Mouse (Mus musculus): ENCODE results near the gene Rreb1. TPM values are rescaled to one million over a fixed set of nuclear protein-coding genes. Genes with fewer than 3 reads are reported as not detected.

Gene Rreb1
- polyA plus RNA-seq, 1 experiment from 2014 or later: 2.8 TPM

DNA sequence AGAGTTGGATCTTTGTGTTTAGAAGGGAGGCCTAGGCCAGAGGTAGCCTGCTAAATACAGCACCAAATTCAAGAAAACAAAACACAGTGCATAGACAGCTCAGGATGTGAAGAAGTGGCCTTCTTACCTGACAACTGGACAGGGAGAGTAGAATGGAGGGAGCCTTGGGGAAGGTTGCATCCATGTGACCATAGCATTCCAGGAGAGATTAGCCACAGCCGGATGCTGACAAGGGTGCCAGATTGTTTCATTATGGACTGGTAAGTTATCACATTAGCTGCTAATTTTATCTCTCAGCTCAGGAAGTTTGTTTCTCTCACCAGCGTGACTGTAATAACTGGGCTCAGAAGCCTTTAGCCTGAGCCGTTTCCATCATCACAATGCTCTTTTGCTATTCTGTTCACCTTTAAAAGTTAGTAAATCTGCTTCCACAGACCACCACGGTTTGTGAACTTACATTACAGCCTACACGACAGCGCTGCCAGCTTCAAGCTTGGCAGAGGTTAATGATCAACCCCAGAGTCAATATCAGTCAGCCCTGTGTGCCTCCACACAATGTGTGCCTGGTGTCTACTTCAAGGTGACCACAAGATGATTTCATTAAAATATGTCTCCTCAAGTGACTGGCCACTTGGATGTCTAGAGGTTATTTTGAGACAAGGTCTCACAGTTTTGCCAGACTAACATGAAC, 117.5 kb downstream of the Rreb1 start:
- Histone ChIP-seq H3K4me2 (no peak overlapping the region), H3K27me3 (no peaks in the 10 kb centered on the region), H3K36me3 (no peaks in the 10 kb centered on the region), H3K4me1 (replicated peaks) (no peaks in the 10 kb centered on the region), H3K4me3 (no peak overlapping the region), H3K27ac (replicated peaks) (no peak overlapping the region), H3K9me3 (no peaks in the 10 kb centered on the region), H3K9ac (no peak overlapping the region)
- no peak for ATAC-seq (ENCODE audit: low FRiP score, low read depth)
- WGBS: 77% methylated on average over 6 of the region's 6 CpGs

DNA sequence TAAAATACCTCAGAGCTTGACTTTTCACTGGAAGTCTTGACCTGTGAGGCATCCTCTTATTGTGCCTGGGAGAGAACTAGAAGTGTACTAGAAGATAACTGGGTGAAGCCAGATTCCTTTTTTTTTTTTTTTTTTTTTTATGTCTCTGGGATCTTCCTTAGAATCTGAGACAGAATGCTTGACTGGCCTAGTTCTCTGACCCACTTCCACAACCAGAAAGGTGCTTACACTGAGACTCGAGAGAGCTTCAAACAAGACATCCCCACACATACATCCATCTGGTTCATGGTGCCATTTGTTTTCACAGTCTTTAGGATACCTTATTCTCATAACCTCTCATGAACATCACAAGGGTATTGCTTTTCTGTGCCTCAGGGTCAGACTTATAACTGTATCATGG, 118.2 kb downstream of the Rreb1 start:
- Histone ChIP-seq H3K4me2 (no peak overlapping the region), H3K9ac (no peak overlapping the region), H3K4me1 (replicated peaks) (no peaks in the 10 kb centered on the region), H3K36me3 (no peaks in the 10 kb centered on the region), H3K9me3 (no peaks in the 10 kb centered on the region), H3K4me3 (no peak overlapping the region), H3K27me3 (no peaks in the 10 kb centered on the region), H3K27ac (replicated peaks) (no peak overlapping the region)
- no peak for ATAC-seq (ENCODE audit: low FRiP score, low read depth)
- whole genome bisulfite sequencing: 94% methylated on average over 1 of the region's 1 CpGs

DNA sequence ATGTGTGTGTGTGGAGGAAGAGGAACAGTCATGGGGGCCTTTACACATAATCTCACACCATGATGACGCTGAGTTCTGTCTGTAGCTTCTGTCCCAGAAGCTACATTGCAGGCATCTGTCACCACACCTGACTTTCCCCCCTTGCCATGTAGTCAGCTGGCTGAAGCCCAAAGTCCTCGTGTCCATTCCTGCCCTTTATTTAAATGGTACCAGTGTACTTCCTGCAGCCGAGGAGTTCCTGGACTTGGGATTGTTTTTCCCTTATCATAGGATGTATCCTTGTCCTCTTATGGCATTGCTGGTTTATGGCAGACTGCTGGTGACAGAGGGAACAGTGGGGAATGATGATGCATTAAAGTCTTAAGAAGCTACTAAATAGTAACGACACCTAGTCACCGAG, 120.6 kb downstream of the Rreb1 start:
- no peak overlapping the region for H3K9ac ChIP-seq
- H3K4me1 ChIP-seq (replicated peaks): no peaks in the 10 kb centered on the region
- WGBS: 92% methylated on average over 5 of the region's 5 CpGs
- no peaks in the 10 kb centered on the region for H3K36me3 ChIP-seq
- H3K27me3 ChIP-seq: no peaks in the 10 kb centered on the region
- no peaks in the 10 kb centered on the region for H3K9me3 ChIP-seq
- no peak overlapping the region for H3K4me2 ChIP-seq
- no peak for ATAC-seq (ENCODE audit: low FRiP score, low read depth)
- no peak overlapping the region for H3K27ac ChIP-seq (replicated peaks)
- H3K4me3 ChIP-seq: no peak overlapping the region

DNA sequence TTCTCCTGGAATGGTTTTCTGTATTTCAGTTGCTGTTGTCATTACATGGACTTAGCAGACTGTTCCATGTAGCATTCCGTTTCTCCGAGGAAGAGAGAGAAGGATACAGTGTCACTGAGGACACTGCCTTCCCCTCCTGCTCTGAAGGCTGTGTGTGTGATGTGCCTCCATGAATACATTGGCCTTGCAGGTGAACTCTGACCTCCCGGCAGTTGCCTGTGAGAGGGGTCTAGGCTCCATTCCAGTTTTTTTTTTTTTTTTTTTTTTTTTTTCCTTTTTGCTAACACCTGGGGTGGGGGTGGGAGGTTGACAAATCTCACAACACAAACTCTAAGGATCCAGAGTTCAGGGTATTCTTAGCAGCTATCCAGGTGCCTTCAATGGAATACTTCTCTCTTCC, 124.8 kb downstream of the Rreb1 start:
- Histone ChIP-seq H3K9me3 (no peaks in the 10 kb centered on the region), H3K9ac (no peak overlapping the region), H3K4me3 (no peak overlapping the region), H3K4me2 (no peak overlapping the region), H3K36me3 (no peaks in the 10 kb centered on the region), H3K27ac (replicated peaks) (no peak overlapping the region), H3K27me3 (no peaks in the 10 kb centered on the region), H3K4me1 (replicated peaks) (no peaks in the 10 kb centered on the region)
- 91% methylated on average over 3 of the region's 3 CpGs for WGBS
- no peak for ATAC-seq (ENCODE audit: low FRiP score, low read depth)

DNA sequence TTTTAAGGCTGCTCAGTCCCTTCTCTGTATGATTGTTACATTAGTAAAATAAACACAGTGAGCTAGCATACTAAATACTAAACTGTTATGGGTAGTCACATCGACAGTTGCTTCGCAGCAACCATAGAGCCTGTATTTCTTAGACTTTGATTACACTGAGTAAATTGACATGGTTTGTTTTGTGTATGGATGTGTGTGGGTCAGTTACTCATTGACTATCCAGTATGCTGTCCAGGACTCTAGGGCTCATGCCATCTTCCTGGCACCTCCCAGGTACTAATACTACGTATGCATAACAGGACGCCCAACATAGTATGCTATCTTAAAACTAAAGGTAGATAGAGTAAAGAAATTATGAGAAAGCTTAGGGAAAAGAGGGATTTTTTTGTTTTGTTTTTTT, 125.3 kb downstream of the Rreb1 start:
- no peak for ATAC-seq (ENCODE audit: low FRiP score, low read depth)

DNA sequence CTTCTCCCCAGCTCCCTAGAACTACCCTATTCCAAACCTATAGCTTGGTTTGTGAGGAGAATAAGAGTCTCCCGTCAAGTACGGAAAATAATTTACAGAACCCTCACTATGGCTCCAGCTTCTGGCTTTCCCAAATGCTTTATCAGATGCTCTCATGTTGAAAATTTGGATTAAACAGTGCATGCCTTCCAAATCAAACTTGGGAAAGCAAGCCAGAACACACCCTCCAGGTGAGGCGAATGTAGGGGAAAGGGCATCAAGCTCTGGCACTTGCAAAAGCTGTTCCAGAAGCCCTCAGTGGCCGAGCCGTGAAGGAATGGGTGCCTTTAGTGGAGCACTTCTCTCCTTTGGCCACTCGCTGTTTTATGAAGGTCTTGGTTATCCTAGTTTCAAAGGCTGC, 126.2 kb downstream of the Rreb1 start:
- no peak for ATAC-seq (ENCODE audit: low FRiP score, low read depth)
- H3K4me2 ChIP-seq: no peak overlapping the region
- H3K27ac ChIP-seq (replicated peaks): no peak overlapping the region
- H3K36me3 ChIP-seq: no peaks in the 10 kb centered on the region
- H3K4me3 ChIP-seq: no peak overlapping the region
- 94% methylated on average over 6 of the region's 6 CpGs for WGBS
- no peaks in the 10 kb centered on the region for H3K9me3 ChIP-seq
- no peak overlapping the region for H3K9ac ChIP-seq
- no peaks in the 10 kb centered on the region for H3K4me1 ChIP-seq (replicated peaks)
- no peaks in the 10 kb centered on the region for H3K27me3 ChIP-seq

More for the DNA sequence above, 125.3 kb downstream of the Rreb1 start:
- WGBS: 98% methylated on average over 4 of the region's 4 CpGs
- H3K27ac ChIP-seq (replicated peaks): no peak overlapping the region
- no peaks in the 10 kb centered on the region for H3K9me3 ChIP-seq
- no peak overlapping the region for H3K9ac ChIP-seq
- no peaks in the 10 kb centered on the region for H3K27me3 ChIP-seq
- no peak overlapping the region for H3K4me2 ChIP-seq
- no peaks in the 10 kb centered on the region for H3K4me1 ChIP-seq (replicated peaks)
- no peaks in the 10 kb centered on the region for H3K36me3 ChIP-seq
- no peak overlapping the region for H3K4me3 ChIP-seq

DNA sequence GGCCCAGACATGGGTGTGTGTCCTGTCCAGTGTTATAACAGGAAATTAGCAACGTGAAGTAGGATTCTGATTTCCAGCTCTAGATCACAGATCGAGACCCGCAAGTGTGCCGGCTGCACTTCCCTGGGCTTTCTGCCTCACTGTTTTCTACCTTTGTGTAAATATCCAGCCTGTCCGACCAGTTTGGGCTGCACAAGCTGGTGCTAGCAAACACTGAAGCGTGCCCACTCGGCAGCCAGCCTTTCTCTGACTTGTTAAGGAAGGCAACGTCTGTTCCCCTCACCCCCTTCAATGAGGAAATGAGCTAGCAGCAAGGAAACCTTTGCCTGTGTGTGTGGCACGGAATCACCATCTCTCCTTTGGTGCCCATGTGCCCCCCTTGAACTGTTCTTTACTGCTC, 129.9 kb downstream of the Rreb1 start:
- Histone ChIP-seq H3K36me3 (no peaks in the 10 kb centered on the region), H3K9ac (no peak overlapping the region), H3K4me1 (replicated peaks) (no peaks in the 10 kb centered on the region), H3K9me3 (no peaks in the 10 kb centered on the region), H3K4me3 (no peak overlapping the region), H3K27ac (replicated peaks) (no peak overlapping the region), H3K4me2 (no peak overlapping the region), H3K27me3 (no peaks in the 10 kb centered on the region)
- 93% methylated on average over 9 of the region's 9 CpGs for WGBS
- no peak for ATAC-seq (ENCODE audit: low FRiP score, low read depth)

DNA sequence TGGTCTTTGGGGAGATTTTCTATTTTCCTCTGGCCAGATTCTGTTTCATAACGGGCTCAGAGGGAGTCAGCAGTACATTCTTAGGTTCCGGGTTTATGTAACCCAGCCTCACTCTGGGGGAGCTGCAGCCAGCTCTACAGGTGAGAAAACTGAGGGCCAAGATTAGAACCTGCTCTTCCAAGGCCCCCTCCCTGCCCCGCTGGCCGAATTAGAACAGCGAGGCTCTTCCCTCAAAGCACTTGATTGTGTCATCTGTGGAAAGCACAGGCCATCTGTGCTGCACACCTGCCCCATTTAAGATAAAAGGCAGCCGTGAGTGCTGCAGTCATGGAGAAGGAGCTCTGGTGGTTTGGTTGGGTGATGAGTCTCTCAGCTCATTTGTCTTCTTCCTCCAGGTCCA, 130.3 kb downstream of the Rreb1 start:
- Histone ChIP-seq H3K9me3 (no peaks in the 10 kb centered on the region), H3K4me3 (no peak overlapping the region), H3K4me2 (no peak overlapping the region), H3K9ac (no peak overlapping the region), H3K4me1 (replicated peaks) (no peaks in the 10 kb centered on the region), H3K27me3 (no peaks in the 10 kb centered on the region), H3K36me3 (no peaks in the 10 kb centered on the region), H3K27ac (replicated peaks) (no peak overlapping the region)
- WGBS: 88% methylated on average over 6 of the region's 6 CpGs
- ATAC-seq (ENCODE audit: low FRiP score, low read depth): no peak

DNA sequence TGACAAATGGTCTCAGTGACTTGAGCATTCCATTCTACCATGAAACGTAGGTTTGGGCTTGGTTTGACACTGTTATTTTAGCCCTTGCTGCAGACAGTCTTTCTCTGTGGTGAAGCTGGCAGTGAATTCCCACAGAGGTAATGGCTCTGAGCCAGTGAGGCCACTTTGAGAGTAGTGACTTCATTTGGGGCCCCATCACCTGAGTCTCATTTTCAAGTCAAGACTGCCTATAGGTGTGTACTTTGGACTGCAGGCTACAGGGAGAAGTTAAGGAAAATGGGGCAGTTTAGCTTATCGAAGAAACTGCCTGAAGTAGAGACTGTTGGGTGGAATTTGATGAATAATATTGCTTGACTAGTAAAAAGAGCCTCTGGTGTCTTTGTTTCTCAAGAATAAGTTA, 131.0 kb downstream of the Rreb1 start:
- Histone ChIP-seq H3K4me3 (no peak overlapping the region), H3K9me3 (no peaks in the 10 kb centered on the region), H3K27me3 (no peaks in the 10 kb centered on the region), H3K9ac (no peak overlapping the region), H3K4me2 (no peak overlapping the region), H3K27ac (replicated peaks) (no peak overlapping the region), H3K4me1 (replicated peaks) (no peaks in the 10 kb centered on the region), H3K36me3 (no peaks in the 10 kb centered on the region)
- ATAC-seq (ENCODE audit: low FRiP score, low read depth): no peak
- 82% methylated on average over 2 of the region's 2 CpGs for WGBS

DNA sequence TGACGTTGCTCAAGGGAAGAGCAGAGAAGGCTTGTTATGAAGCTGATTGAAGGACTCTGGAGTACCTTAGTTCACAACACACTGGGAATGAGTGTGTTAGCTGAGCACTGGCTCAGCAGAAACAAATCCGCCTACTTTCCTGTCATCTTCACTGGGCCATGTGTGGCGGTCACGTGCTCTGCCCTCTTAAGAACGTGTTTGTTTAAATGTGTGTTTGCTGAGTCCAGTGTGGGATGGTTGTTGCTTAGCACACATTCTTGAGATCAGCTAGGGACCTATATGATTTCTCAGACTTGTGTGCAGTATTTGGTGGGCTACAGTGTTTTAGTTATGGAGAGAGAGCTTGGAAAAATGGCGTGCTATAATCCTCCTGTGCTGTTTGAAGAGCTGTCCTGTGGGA, 133.8 kb downstream of the Rreb1 start:
- Histone ChIP-seq H3K4me2 (no peak overlapping the region), H3K27me3 (no peaks in the 10 kb centered on the region), H3K36me3 (no peaks in the 10 kb centered on the region), H3K4me3 (no peak overlapping the region), H3K9me3 (no peaks in the 10 kb centered on the region), H3K4me1 (replicated peaks) (no peaks in the 10 kb centered on the region), H3K27ac (replicated peaks) (no peak overlapping the region), H3K9ac (no peak overlapping the region)
- 81% methylated on average over 6 of the region's 6 CpGs for WGBS
- ATAC-seq (ENCODE audit: low FRiP score, low read depth): no peak

DNA sequence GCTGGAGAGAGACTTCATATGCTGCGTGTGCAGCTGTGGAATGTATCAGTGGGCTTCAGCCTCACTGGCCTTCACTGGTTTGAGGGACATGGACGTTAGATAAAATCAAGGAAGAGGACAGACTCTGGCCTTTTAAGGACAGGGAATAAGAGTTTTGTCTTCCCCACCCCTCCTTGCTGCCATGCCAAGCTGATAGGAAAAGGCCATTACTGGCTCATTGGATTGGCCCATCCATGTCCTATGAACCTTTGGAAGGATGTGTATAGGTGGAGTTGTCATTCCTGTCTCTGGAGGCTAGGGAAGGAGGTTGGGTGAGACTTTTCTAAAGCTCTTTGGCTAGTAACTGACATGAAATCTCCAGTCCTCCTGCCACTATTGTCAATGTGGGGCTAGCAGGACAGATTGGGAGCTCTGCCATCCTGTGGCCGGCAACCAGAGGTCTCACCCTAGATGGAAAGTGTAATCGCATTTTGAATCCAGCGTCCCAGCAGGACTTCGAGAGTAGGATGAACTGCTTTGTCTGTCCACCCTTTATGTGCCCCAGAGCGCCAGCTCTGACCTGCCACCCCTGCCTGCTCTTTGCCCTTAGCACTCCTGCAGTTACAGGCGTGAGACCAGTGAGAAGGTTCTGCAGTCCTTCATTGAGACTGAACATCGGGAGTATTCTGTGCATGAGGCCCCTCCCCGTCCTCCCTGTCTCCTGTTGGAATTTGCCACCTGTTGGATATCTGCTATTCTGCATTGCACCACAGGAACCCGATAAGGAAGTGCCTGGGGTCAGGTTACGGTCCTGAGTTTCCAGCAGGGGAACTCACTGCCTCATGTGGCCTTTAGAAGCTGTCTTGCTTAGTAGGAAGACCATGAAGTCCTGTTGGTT, 134.6 kb downstream of the Rreb1 start:
- Histone ChIP-seq H3K9ac (no peak overlapping the region), H3K4me3 (no peak overlapping the region), H3K4me2 (no peak overlapping the region), H3K36me3 (no peaks in the 10 kb centered on the region), H3K27ac (replicated peaks) (no peak overlapping the region), H3K27me3 (no peaks in the 10 kb centered on the region), H3K9me3 (no peaks in the 10 kb centered on the region), H3K4me1 (replicated peaks) (no peaks in the 10 kb centered on the region)
- WGBS: 62% methylated on average over 12 of the region's 12 CpGs
- ATAC-seq (ENCODE audit: low FRiP score, low read depth): no peak

DNA sequence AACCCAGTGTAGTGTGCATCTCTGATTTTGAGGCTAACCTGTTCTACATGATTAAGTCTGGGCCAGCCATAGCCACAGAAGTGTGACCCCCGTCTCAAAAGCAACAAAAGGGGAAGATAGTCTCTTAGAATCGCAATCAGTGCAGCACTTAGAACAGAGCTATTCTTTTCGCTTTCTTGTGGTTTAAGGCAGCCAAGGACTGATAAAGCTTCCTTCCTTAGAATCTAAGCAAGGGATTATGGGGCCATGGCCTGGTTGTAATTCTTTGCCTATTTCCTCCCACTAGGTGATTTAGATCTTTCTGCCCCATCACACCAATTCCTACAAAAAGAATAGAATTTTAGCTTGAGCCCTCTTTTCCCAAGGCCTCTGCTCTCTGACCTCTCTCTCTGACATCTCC, 135.8 kb downstream of the Rreb1 start:
- no peaks in the 10 kb centered on the region for H3K4me1 ChIP-seq (replicated peaks)
- H3K9ac ChIP-seq: no peak overlapping the region
- no peaks in the 10 kb centered on the region for H3K36me3 ChIP-seq
- 75% methylated on average over 3 of the region's 3 CpGs for WGBS
- H3K4me2 ChIP-seq: no peak overlapping the region
- no peaks in the 10 kb centered on the region for H3K9me3 ChIP-seq
- no peak overlapping the region for H3K4me3 ChIP-seq
- H3K27ac ChIP-seq (replicated peaks): no peak overlapping the region
- no peaks in the 10 kb centered on the region for H3K27me3 ChIP-seq
- no peak for ATAC-seq (ENCODE audit: low FRiP score, low read depth)
